Mouse (Mus musculus): ENCODE measurements around the gene Olfr1124.
"Not testable (repeated sequence)": the region's sequence is repeated elsewhere in the genome, so short reads cannot be mapped to it uniquely, and the experiment has no call there.

Gene Olfr1124

GRCm38 (mm10) chr2:87429975-87430374, at the start of gene Olfr1124:
Gene Olfr1124 (plus strand): TSS chr2:87430275.
- no peak for DNase-seq

GRCm38 (mm10) chr2:87383935-87384334, 46.1 kb upstream of the Olfr1124 start:
- DNase-seq: no peak

- DNase-seq: no peak
These were observed 44.5 kb upstream of the Olfr1124 start, which contains the start of gene Olfr1122 for GRCm38 (mm10) chr2:87385549-87385948. Gene Olfr1122 (plus strand): TSS chr2:87385849.

- not testable (repeated sequence) for DNase-seq
These were observed 36.5 kb upstream of the Olfr1124 start for GRCm38 (mm10) chr2:87393605-87394004.

GRCm38 (mm10) chr2:87394686-87395085, 35.4 kb upstream of the Olfr1124 start:
- DNase-seq: not testable (repeated sequence)

GRCm38 (mm10) chr2:87416335-87416734, 13.7 kb upstream of the Olfr1124 start, which contains the start of gene Olfr1123:
Gene Olfr1123 (plus strand): TSS chr2:87416635.
- DNase-seq: no peak

- no peak for DNase-seq
These were observed 7.7 kb downstream of the Olfr1124 start for GRCm38 (mm10) chr2:87437731-87438130.

GRCm38 (mm10) chr2:87453662-87454061, 23.6 kb downstream of the Olfr1124 start, which contains the start of gene Olfr1126:
Gene Olfr1126 (plus strand): TSS chr2:87453962.
- no peak for DNase-seq

- no peak for DNase-seq
These were observed 31.7 kb downstream of the Olfr1124 start for GRCm38 (mm10) chr2:87461769-87462168.

- DNase-seq: no peak
These were observed 50.1 kb downstream of the Olfr1124 start for GRCm38 (mm10) chr2:87480207-87480606.

- no peak for DNase-seq
These were observed 51.1 kb downstream of the Olfr1124 start for GRCm38 (mm10) chr2:87481158-87481557.

GRCm38 (mm10) chr2:87482276-87482675, 52.2 kb downstream of the Olfr1124 start:
- DNase-seq: no peak
